Mouse (Mus musculus): Measurements from ENCODE around the gene Mpig6b.

DNA sequence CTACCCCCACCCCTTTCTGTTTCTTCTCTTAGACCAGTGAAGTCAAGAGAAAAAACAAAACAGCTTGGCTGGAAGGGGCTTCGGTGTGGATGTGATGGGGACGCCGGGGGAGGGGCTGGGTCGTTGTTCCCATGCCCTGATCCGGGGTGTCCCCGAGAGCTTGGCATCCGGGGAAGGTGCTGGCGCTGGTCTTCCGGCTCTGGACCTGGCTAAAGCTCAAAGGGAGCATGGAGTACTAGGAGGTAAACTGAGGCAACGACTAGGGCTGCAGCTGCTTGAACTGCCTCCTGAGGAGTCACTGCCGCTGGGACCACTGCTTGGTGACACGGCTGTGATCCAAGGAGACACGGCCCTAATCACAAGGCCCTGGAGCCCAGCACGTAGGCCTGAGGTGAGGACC, 5.9 kb downstream of the Mpig6b start:
- no peak for TF ChIP-seq POLR2A (IDR thresholded peaks at IDR 0.05; ENCODE audit: control insufficient read depth, low read depth, low read length)
- TF ChIP-seq CTCF (IDR thresholded peaks at IDR 0.05; ENCODE audit: control insufficient read depth, insufficient read depth, insufficient replicate concordance, low read depth, low read length), result no peak
